Mouse (Mus musculus): ENCODE measurements at regions not wholly inside any gene's neighbourhood (a gene's known extent, or its start where the extent isn't known, plus 50 kb on each side); places are given as distances from the start of the nearest gene placed in this dataset.

DNA sequence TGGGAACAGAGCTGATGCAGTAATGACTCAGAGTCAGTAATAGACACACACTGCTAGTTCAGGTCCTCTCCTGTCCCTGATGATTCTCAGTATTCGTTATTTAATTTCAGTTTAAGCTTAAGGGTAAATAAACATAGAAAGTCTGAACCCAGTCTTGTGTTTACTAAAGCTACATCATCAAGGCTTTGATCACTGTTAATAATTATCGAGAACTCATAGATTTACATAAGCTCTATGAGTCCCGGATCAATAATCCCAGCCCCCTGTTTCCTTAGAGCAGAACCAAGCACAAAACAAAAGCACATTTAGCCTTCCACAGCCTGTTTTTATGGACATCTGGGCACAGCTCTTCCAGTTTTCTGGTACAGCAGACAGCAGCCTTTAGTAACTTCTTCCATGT lies 59.0 kb upstream of the Ifngr1 start:
- no peak for DNase-seq (ENCODE audit: extremely low spot score in 1 of 2, low spot score in 1 of 2)

GRCm38 (mm10) chr10:19533846-19534245 lies 57.9 kb upstream of the Ifngr1 start:
- no peak for DNase-seq (ENCODE audit: extremely low spot score in 1 of 2, low spot score in 1 of 2)

Measured in frontal cortex, adult 2 months (tissue).